Mouse (Mus musculus) gastrocnemius, postnatal 25 days (tissue): ENCODE measurements around the gene Igfbp6. TPM values are rescaled to one million over a fixed set of nuclear protein-coding genes. Genes with fewer than 3 reads are reported as not detected.

Source experiments
- DNase-seq: peaks from one replicate; pipeline ENCODE4 v3.0.0; 2022
- long read RNA-seq, 2 experiments: library from polyadenylated mRNA; stranded (forward); transcript quantifications; one replicate each; pipeline ENCODE4 v2.0.0; 2021
- total RNA-seq, 2 experiments: library from RNA; stranded (reverse); gene quantifications; 1 replicate in 1 of 2; 2 replicates in 1 of 2; pipeline ENCODE4 v1.2.3; 2021

Gene Igfbp6
- total RNA-seq, result 10 to 100 TPM; 46.4 to 68.2 TPM
- long read RNA-seq, experiment 1, transcript Igfbp6-201 (4 exons, 1,112 nt), result major isoform, 70 of 120 reads
- long read RNA-seq, experiment 1, partial matches to known transcripts, result 50 of 120 reads
- long read RNA-seq, experiment 1, other reads (novel, unspliced or antisense), result 0 of 120 reads
- long read RNA-seq, experiment 2, transcript Igfbp6-201 (4 exons, 1,112 nt), result major isoform, 107 of 163 reads
- long read RNA-seq, experiment 2, partial matches to known transcripts, result 56 of 163 reads
- long read RNA-seq, experiment 2, other reads (novel, unspliced or antisense), result 0 of 163 reads

GRCm38 (mm10) chr15:102144274-102144711 is at the start of gene Igfbp6:
Gene Igfbp6, plus strand, starts transcription at chr15:102144362.
- peak; percentile 59 for DNase-seq

GRCm38 (mm10) chr15:102094988-102095387 is 49.2 kb upstream of the Igfbp6 start:
- no peak for DNase-seq

GRCm38 (mm10) chr15:102097147-102097915 is 46.8 kb upstream of the Igfbp6 start:
- peak; percentile 58 for DNase-seq

- DNase-seq, result peak; percentile 64
These were observed 46.1 kb upstream of the Igfbp6 start for GRCm38 (mm10) chr15:102097991-102098555.

GRCm38 (mm10) chr15:102099260-102099659 is 44.9 kb upstream of the Igfbp6 start:
- DNase-seq, result no peak

GRCm38 (mm10) chr15:102099771-102100160 is 44.4 kb upstream of the Igfbp6 start:
- DNase-seq, result no peak

GRCm38 (mm10) chr15:102100161-102100981 is 43.8 kb upstream of the Igfbp6 start, which contains the start of gene Tns2:
Gene Tns2, plus strand, starts transcription at chr15:102100413.
- peak; percentile 88 for DNase-seq

GRCm38 (mm10) chr15:102100996-102101671 is 43.0 kb upstream of the Igfbp6 start:
- DNase-seq, result peak; percentile 55

GRCm38 (mm10) chr15:102101672-102102541 is 42.3 kb upstream of the Igfbp6 start:
- DNase-seq, result peak; percentile 76

- DNase-seq, result peak; percentile 85
These were observed 41.5 kb upstream of the Igfbp6 start for GRCm38 (mm10) chr15:102102548-102103121.

- peak; percentile 76 for DNase-seq
These were observed 40.7 kb upstream of the Igfbp6 start for GRCm38 (mm10) chr15:102103371-102103946.

GRCm38 (mm10) chr15:102103947-102104555 is 40.1 kb upstream of the Igfbp6 start:
- peak; percentile 91 for DNase-seq

- DNase-seq, result peak; percentile 88
These were observed 38.8 kb upstream of the Igfbp6 start for GRCm38 (mm10) chr15:102105360-102105759.

GRCm38 (mm10) chr15:102105764-102106730 is 38.1 kb upstream of the Igfbp6 start:
- peak; percentile 62 for DNase-seq

- peak; percentile 35 for DNase-seq
These were observed 37.3 kb upstream of the Igfbp6 start for GRCm38 (mm10) chr15:102106754-102107456.

- peak; percentile 37 for DNase-seq
These were observed 36.2 kb upstream of the Igfbp6 start for GRCm38 (mm10) chr15:102107689-102108573.
